Mouse (Mus musculus): Measurements from ENCODE around the gene Ndel1.

- TF ChIP-seq CTCF (IDR thresholded peaks at IDR 0.05; ENCODE audit: low read depth) (no peak), EP300 (optimal IDR thresholded peaks at IDR 0.05) (no peak)
Measured at GRCm38 (mm10) chr11:68826735-68827134, 44.9 kb downstream of the Ndel1 start.
